Mouse (Mus musculus): Measurements from ENCODE around the gene Slc34a1.
"Not testable (repeated sequence)": the region's sequence is repeated elsewhere in the genome, so short reads cannot be mapped to it uniquely, and the experiment has no call there.

Gene Slc34a1

GRCm38 (mm10) chr13:55404853-55405782 is 7.1 kb downstream of the Slc34a1 start:
- peak; percentile 65 for DNase-seq (ENCODE audit: low read depth, low spot score)

DNA sequence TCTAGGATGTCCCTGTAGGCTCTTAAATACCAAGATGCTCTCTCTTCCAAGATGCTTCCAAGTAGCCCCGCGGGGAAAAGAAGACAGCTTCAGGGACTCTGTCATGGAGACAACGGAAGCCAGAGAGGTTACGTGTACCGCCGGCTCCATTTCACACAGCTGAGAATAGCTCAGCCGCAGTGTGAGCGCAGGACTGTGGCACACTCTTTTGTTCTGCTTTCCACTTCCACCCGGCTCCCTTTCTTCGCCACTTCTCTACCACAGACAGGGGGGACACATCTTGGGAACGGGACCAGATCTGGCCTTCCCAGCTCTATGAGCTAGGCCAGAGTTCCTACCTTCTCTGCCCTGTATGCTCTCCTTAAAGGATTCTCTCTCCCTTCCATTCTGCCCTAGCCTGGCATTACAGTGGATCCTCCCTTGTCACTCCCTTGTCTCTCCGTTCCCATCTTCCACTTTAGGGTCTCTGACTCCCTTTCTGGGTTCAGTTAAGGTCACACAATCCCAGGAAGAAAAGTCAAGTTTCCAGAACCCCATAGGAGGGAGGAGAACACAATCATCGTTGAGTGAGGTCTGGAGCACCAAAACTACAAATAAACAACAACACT is 7.9 kb downstream of the Slc34a1 start:
- no peak for DNase-seq (ENCODE audit: low read depth, low spot score)

DNA sequence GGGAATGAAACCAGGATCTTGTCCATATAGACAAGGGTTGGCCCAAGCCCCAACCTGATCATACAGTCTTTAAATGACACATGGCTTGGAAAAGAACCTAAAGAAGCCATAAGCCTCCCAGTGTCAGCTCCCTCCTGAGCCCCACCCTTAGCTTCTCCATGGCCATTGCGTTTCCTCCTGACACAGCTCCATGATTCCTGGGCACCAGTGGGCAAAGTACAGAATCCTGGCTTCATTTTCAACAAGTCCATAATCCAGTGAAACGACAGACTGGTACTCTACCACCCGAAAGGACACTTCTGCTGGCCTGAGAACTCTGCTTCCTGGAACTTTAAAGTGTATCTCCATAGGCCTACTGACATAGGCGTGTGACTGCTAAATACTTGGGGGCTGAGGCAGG is 9.4 kb downstream of the Slc34a1 start:
- DNase-seq (ENCODE audit: low read depth, low spot score) = no peak

DNA sequence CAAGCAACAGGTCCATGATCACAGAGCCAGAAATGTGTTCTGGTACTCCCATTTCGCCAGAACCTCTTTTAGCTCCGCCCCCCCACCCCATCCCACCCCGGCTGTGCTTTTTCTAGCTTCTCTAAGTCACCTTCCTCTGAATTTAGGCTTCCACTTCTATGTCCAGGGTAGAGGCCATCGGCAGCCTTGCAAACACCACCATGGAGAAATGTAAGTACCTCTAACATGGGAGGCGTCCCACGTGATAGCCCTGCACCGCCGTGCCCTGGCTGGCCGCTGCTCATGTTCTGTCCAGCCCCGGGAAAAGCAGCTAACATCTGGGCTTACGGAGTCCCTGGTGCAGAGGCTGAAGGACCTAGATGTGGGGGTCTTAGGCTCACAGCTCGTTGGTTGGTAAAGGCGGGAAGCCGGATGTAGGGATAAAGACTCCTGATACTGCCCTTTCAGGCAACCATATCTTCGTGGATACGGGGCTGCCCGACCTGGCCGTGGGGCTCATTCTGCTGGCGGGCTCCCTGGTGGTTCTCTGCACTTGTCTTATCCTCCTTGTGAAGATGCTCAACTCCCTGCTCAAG is 10.6 kb downstream of the Slc34a1 start:
- DNase-seq (ENCODE audit: low read depth, low spot score) = no peak

DNA sequence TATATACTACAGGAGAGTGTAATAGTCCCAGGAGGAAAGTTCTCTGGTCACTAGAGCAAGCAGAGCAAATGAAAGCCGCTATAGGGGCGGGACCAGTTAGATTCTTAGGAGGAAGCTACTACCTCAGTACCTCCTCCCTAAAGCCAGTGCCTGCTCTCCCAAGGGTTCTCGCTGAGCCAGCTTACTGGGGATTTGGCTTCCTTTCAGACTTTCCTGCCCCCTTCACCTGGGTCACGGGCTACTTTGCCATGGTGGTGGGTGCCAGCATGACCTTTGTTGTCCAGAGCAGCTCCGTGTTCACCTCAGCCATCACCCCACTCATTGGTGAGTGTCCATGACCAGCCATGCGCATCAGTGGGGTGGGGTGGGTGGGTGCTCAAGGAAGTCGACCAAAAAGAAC is 13.8 kb downstream of the Slc34a1 start:
- no peak for DNase-seq (ENCODE audit: low read depth, low spot score)

DNA sequence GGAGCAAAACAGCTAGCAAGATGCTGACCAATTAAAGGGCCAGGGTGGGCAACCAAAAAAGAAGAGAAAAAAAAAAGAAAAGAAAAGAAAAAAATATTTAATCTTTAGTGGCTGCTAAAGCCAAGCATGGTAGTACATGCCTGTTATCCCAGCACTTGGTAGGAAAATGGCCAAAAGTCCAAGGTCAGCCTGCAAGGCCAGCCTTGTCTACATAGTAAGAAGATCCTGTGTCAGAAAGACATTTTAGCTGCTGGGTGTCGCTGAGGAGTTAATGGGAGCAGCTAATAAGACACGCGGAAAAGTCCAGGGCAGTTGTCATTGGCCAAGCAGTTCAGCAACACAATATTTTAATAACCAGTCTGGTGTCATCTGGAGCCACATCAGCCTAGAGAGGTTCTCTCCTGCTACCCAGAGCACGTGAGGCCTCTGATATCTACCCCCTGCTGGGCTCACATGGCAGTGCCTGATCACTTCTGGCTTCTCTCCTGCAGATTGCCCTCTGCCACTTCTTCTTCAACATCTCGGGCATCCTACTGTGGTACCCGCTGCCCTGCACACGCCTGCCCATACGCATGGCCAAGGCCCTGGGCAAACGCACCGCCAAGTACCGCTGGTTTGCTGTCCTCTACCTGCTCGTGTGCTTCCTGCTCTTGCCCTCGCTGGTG is 14.8 kb downstream of the Slc34a1 start:
- DNase-seq (ENCODE audit: low read depth, low spot score) = no peak

DNA sequence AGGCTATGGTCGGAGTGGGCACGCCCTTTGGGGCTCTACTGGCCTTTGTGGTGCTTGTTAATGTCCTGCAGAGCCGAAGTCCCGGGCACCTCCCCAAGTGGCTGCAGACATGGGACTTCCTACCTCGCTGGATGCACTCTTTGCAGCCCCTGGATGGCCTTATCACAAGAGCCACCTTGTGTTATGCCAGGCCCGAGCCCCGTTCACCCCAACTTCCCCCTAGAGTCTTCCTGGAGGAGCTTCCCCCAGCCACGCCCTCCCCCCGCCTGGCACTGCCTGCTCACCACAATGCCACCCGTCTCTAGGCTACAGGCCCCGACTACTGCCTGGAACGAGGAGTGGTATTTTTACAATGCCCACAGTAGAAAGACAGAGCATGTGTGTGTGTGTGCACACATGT is 15.3 kb downstream of the Slc34a1 start:
- no peak for DNase-seq (ENCODE audit: low read depth, low spot score)

DNA sequence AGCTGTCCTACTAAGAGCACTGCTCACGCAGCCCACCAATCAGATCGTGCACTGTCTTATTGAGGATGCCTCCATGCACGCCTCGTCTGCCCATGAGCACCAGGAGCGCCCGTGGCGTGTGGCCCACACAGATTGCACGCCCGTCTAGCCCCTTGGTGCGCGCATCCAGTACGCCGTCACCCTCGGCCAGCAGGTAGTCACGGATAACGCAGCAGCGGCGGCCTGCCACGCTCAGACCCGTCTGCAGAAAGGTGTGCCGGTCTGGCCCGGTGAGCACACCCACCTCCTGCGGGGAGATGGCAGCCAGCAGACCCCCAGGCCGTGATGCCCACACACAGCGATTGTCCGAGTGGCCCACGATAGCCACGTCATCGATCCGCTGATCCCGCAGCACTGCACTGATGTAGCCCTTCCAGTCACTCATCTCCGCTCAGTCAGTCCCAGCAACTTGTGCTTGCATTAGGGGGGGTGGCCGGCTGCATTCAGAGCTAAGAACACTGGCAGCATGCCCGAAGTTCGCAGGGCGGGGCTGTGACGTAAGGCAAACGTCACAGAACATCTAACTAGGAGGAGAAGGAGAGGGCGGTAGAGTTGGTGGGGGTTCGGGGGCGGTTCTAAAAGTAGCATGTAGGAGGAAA is 16.9 kb downstream of the Slc34a1 start, which contains the start of gene Pfn3:
Gene Pfn3, minus strand, starts transcription at position 490 of the 638 bp plus-strand sequence.
- DNase-seq (ENCODE audit: low read depth, low spot score) = no peak

DNA sequence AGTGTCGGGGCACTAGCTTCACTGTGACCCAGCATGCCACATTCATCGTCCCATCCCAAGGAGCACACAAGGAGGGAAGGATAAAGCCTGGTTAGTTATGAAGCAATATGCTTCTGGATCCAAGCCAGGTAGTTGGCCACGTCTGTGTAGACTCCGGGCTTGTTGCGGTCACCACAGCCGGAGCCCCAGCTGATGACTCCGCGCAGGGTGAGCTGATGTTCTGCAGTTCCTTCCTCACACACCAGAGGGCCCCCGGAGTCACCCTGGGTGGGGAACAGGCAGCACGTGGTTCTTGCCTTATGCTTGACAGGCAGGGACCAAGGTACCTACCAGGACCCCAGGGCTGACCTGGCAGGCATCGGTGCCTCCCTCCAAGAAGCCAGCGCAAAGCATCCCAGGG is 20.0 kb downstream of the Slc34a1 start:
- peak; percentile 61 for DNase-seq (ENCODE audit: low read depth, low spot score)

GRCm38 (mm10) chr13:55419142-55419541 is 21.2 kb downstream of the Slc34a1 start:
- DNase-seq (ENCODE audit: low read depth, low spot score) = no peak

DNA sequence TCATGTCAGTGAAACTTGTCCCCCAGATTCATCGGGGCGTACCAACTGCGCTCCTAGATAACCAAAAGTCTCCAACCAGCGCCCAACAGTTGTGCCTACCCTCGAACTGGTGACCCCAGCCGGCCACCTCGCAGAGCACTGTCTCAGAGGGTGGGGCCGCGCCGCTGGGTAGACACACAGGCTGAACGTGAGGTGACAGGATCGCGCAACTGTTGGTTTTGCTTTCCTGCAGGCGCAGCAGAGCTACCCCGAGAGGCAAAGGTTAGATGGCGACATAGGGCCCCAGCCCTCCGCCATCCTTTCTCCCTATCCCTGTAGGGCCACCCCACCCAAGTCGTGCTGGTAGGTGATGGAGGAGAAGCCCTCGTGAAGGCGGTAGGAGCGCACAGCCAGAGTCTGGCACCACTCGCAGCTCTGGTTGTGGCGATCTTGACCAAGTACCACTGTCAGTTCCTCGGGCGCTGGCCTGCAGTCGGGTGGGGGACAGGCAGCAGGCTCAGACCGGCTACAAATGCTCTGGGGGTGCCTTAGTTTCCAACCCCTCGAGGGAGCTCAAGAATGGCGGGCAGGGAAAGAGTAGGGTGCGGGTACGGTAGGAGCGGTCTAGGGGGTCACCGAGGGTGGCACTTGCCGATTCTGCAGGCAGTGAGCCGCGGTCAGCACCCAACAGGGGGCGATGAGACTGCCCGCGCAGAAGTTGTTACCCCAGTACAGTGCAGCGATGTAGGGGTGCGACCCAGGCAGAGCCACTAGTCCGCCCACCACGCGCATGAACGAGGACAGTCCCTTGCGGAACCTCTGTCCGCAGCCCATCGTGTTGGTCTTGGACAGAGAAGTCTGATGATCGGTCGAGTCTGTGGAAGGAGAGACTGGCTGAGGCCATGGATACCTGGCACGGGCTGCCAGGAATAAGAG is 22.3 kb downstream of the Slc34a1 start:
- no peak for DNase-seq (ENCODE audit: low read depth, low spot score)

GRCm38 (mm10) chr13:55420933-55421800 is 23.2 kb downstream of the Slc34a1 start:
- DNase-seq (ENCODE audit: low read depth, low spot score) = no peak

DNA sequence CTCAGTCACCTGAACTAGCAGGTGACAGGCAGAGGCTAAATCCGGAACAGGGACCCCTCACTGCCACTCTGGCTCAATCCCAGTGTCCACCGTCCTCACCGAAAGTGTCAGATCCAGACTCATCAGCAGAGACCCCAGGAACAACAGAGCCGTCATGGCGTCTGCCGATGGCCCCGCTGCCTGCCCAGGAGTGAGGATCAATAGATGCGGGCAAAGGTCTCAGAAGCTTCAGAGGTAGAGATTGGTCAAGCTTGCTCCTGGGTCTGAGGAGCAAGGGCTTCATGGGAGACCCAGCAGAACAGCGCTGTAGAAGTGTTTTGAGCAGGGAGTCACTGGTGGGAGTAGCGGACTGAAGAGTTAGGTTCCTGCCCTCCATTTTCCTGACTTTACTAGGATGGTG is 28.6 kb downstream of the Slc34a1 start, which contains the start of gene F12:
Gene F12, minus strand, starts transcription at position 181 of the 400 bp plus-strand sequence.
- DNase-seq (ENCODE audit: low read depth, low spot score) = no peak

- no peak for DNase-seq (ENCODE audit: low read depth, low spot score)
Measured at GRCm38 (mm10) chr13:55429226-55429888, 31.4 kb downstream of the Slc34a1 start.

- DNase-seq (ENCODE audit: low read depth, low spot score) = no peak
Measured at GRCm38 (mm10) chr13:55430566-55430965, 32.6 kb downstream of the Slc34a1 start.

GRCm38 (mm10) chr13:55431889-55432685 is 34.1 kb downstream of the Slc34a1 start:
- no peak for DNase-seq (ENCODE audit: low read depth, low spot score)

DNA sequence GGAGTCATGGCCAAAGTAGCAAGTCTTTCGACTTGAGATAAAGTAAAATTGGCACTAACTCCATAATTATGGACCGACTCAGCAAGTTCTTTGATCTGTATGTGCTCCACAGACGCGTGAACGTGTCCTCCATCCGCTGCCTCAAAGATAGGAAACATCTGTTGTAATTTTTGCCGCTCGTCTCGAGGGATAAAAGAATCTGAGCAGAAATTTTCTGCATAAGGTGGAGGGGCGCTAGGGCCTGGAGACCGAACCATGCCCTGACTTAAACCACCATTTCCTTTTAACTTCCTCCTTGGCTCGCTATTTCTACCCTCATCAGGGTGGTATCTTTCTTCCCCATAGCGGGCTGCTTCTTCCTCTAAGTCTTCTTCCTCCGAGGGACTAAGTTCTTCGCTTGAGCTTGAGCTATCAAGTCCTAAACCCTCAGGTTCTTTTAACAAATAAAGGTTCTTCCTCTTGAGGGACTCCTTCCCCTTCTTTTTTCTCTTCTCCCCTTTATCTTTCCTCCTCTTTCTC is 39.2 kb downstream of the Slc34a1 start:
- not testable (repeated sequence) for DNase-seq (ENCODE audit: low read depth, low spot score)

DNA sequence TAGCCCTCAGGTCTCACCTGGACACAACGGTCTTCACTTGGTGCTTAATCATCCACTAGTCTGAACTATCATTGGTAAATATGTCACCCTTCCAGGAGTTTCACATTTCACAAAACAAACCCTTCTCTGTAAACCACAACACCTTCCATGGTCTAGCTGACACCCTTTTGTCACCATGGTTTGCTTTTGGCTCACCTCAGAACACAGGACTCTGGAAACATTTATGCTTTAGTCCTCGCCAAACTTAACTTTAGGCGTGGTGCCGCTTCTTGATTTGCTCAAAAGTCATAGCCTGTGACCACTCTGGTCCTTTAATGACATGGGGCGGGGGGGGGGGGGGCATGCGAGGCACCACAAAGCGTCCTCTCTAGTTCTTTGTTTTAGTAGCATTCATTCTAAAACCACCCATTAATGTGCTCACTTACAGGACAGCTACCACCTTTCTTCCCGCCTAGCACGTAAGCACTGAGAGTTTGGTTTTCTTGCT is 45.9 kb downstream of the Slc34a1 start:
- DNase-seq (ENCODE audit: low read depth, low spot score) = no peak
